Mouse (Mus musculus): ENCODE data around the gene Cd37. TPM values are rescaled to one million over a fixed set of nuclear protein-coding genes. Genes with fewer than 3 reads are reported as not detected.
A peak's percentile ranks its signal among the peaks of the same experiment; 100 is the strongest.
"Not testable (repeated sequence)": the region's sequence is repeated elsewhere in the genome, so short reads cannot be mapped to it uniquely, and the experiment has no call there.

Gene Cd37
- polyA plus RNA-seq, 1 experiment from 2014 or later: 1.2 TPM

- H3K9me3 ChIP-seq; H3K27me3 ChIP-seq (replicated peaks); H3K9ac ChIP-seq; H3K27ac ChIP-seq; H3K36me3 ChIP-seq; H3K4me1 ChIP-seq; H3K4me2 ChIP-seq (replicated peaks); H3K4me3 ChIP-seq; ATAC-seq (ENCODE audit: low FRiP score, low read depth): not testable (repeated sequence)
- WGBS: 84% methylated on average over 5 of the region's 7 CpGs
Observed at GRCm38 (mm10) chr7:45255822-45256221, 16.9 kb upstream of the Cd37 start.

GRCm38 (mm10) chr7:45253806-45254205 is 14.9 kb upstream of the Cd37 start:
- Histone ChIP-seq H3K4me1 (no peaks in the 10 kb centered on the region), H3K4me2 (replicated peaks) (no peak overlapping the region), H3K36me3 (no peaks in the 10 kb centered on the region), H3K9me3 (no peaks in the 10 kb centered on the region), H3K27ac (no peak overlapping the region), H3K9ac (no peak overlapping the region), H3K4me3 (no peak overlapping the region), H3K27me3 (replicated peaks) (no peaks in the 10 kb centered on the region)
- ATAC-seq (ENCODE audit: low FRiP score, low read depth): no peak
- WGBS: 90% methylated on average over 8 of the region's 8 CpGs

GRCm38 (mm10) chr7:45247666-45248065 is 8.8 kb upstream of the Cd37 start:
- 37% methylated on average over 3 of the region's 3 CpGs for WGBS
- H3K4me2 ChIP-seq (replicated peaks): no peak overlapping the region
- no peaks in the 10 kb centered on the region for H3K27me3 ChIP-seq (replicated peaks)
- no peak overlapping the region for H3K27ac ChIP-seq
- no peaks in the 10 kb centered on the region for H3K36me3 ChIP-seq
- ATAC-seq (ENCODE audit: low FRiP score, low read depth): no peak
- H3K9me3 ChIP-seq: no peaks in the 10 kb centered on the region
- H3K4me1 ChIP-seq: no peaks in the 10 kb centered on the region
- no peak overlapping the region for H3K4me3 ChIP-seq
- no peak overlapping the region for H3K9ac ChIP-seq

- Histone ChIP-seq H3K4me2 (replicated peaks) (peak overlapping the region; percentile 62), H3K9ac (no peak overlapping the region), H3K27ac (no peak overlapping the region), H3K9me3 (no peaks in the 10 kb centered on the region), H3K4me1 (peaks cover 8% of the 10 kb centered on the region), H3K27me3 (replicated peaks) (peaks cover 37% of the 10 kb centered on the region), H3K36me3 (no peaks in the 10 kb centered on the region), H3K4me3 (no peak overlapping the region)
- ATAC-seq (ENCODE audit: low FRiP score, low read depth): no peak
- 82% methylated on average over 6 of the region's 6 CpGs for WGBS
Observed at GRCm38 (mm10) chr7:45241389-45241749, 2.5 kb upstream of the Cd37 start.

GRCm38 (mm10) chr7:45240633-45241388 is 1.9 kb upstream of the Cd37 start, which contains the start of gene Slc6a16:
Slc6a16 (plus strand) TSS chr7:45241085.
- Histone ChIP-seq H3K9ac (peak within 1 kb of the TSS; percentile 44), H3K27me3 (replicated peaks) (peaks cover 41% of the 10 kb centered on the region), H3K4me1 (peaks cover 8% of the 10 kb centered on the region), H3K4me2 (replicated peaks) (peak within 1 kb of the TSS; percentile 62), H3K9me3 (no peaks in the 10 kb centered on the region), H3K27ac (no peak within 1 kb of the TSS), H3K36me3 (no peaks in the 10 kb centered on the region), H3K4me3 (peak within 1 kb of the TSS; percentile 31)
- WGBS: 8% methylated on average over 51 of the region's 53 CpGs
- ATAC-seq (ENCODE audit: low FRiP score, low read depth): no peak

- peaks cover 8% of the 10 kb centered on the region for H3K4me1 ChIP-seq
- no peaks in the 10 kb centered on the region for H3K9me3 ChIP-seq
- H3K27ac ChIP-seq: no peak overlapping the region
- ATAC-seq (ENCODE audit: low FRiP score, low read depth): no peak
- H3K4me2 ChIP-seq (replicated peaks): peak overlapping the region; percentile 62; the same call in 1 of the 2 replicates
- no peak overlapping the region for H3K9ac ChIP-seq
- no peaks in the 10 kb centered on the region for H3K36me3 ChIP-seq
- H3K4me3 ChIP-seq: no peak overlapping the region
- 82% methylated on average over 7 of the region's 7 CpGs for whole genome bisulfite sequencing
- H3K27me3 ChIP-seq (replicated peaks): peaks cover 45% of the 10 kb centered on the region
Observed at GRCm38 (mm10) chr7:45240109-45240508, 1.2 kb upstream of the Cd37 start.

- H3K27me3 ChIP-seq (replicated peaks): peaks cover 45% of the 10 kb centered on the region
- H3K9me3 ChIP-seq: no peaks in the 10 kb centered on the region
- no peak for ATAC-seq (ENCODE audit: low FRiP score, low read depth)
- H3K27ac ChIP-seq: no peak overlapping the region
- H3K4me1 ChIP-seq: peaks cover 22% of the 10 kb centered on the region
- WGBS: 76% methylated on average over 17 of the region's 17 CpGs
- H3K9ac ChIP-seq: no peak overlapping the region
- H3K4me3 ChIP-seq: no peak overlapping the region
- H3K4me2 ChIP-seq (replicated peaks): no peak overlapping the region
- peaks cover under 1% of the 10 kb centered on the region; the same call in 1 of the 2 replicates for H3K36me3 ChIP-seq
Observed at GRCm38 (mm10) chr7:45237747-45238699, 892 bp downstream of the Cd37 start.

- Histone ChIP-seq H3K9me3 (no peaks in the 10 kb centered on the region), H3K36me3 (peaks cover 23% of the 10 kb centered on the region), H3K9ac (no peak overlapping the region), H3K27me3 (replicated peaks) (peaks cover 40% of the 10 kb centered on the region), H3K27ac (no peak overlapping the region), H3K4me1 (peaks cover 20% of the 10 kb centered on the region), H3K4me2 (replicated peaks) (peak overlapping the region; percentile 43), H3K4me3 (no peak overlapping the region)
- WGBS: 35% methylated on average over 17 of the region's 17 CpGs
- ATAC-seq (ENCODE audit: low FRiP score, low read depth): peak; percentile 10; the same call in 1 of the 2 replicates
Observed at GRCm38 (mm10) chr7:45235656-45236180, 3.2 kb downstream of the Cd37 start.

- peak overlapping the region; percentile 43 for H3K4me2 ChIP-seq (replicated peaks)
- H3K36me3 ChIP-seq: peaks cover 23% of the 10 kb centered on the region
- no peaks in the 10 kb centered on the region for H3K9me3 ChIP-seq
- peaks cover 36% of the 10 kb centered on the region for H3K27me3 ChIP-seq (replicated peaks)
- H3K4me1 ChIP-seq: peaks cover 17% of the 10 kb centered on the region
- H3K9ac ChIP-seq: no peak overlapping the region
- ATAC-seq (ENCODE audit: low FRiP score, low read depth): peak; percentile 69
- H3K27ac ChIP-seq: no peak overlapping the region
- H3K4me3 ChIP-seq: no peak overlapping the region
- 4% methylated on average over 21 of the region's 21 CpGs for WGBS
Observed at GRCm38 (mm10) chr7:45234922-45235571, 3.9 kb downstream of the Cd37 start.

GRCm38 (mm10) chr7:45234333-45234841 is 4.5 kb downstream of the Cd37 start:
- Histone ChIP-seq H3K27ac (no peak overlapping the region), H3K9me3 (no peaks in the 10 kb centered on the region), H3K36me3 (peaks cover 29% of the 10 kb centered on the region), H3K27me3 (replicated peaks) (peaks cover 32% of the 10 kb centered on the region), H3K4me2 (replicated peaks) (peak overlapping the region; percentile 43), H3K4me3 (no peak overlapping the region), H3K9ac (no peak overlapping the region), H3K4me1 (peaks cover 17% of the 10 kb centered on the region)
- peak; percentile 12; the same call in 1 of the 2 replicates for ATAC-seq (ENCODE audit: low FRiP score, low read depth)
- WGBS: 8% methylated on average over 29 of the region's 29 CpGs

GRCm38 (mm10) chr7:45233580-45234332 is 5.2 kb downstream of the Cd37 start:
- Histone ChIP-seq H3K27me3 (replicated peaks) (peaks cover 26% of the 10 kb centered on the region), H3K4me1 (peaks cover 17% of the 10 kb centered on the region), H3K9ac (no peak overlapping the region), H3K9me3 (no peaks in the 10 kb centered on the region), H3K27ac (no peak overlapping the region), H3K4me3 (no peak overlapping the region), H3K4me2 (replicated peaks) (peak overlapping the region; percentile 43), H3K36me3 (peaks cover 35% of the 10 kb centered on the region)
- peak; percentile 4; the same call in 1 of the 2 replicates for ATAC-seq (ENCODE audit: low FRiP score, low read depth)
- WGBS: 33% methylated on average over 20 of the region's 20 CpGs
